Mouse (Mus musculus) myocyte (in vitro differentiated cells): ENCODE measurements at regions not wholly inside any gene's neighbourhood (a gene's known extent, or its start where the extent isn't known, plus 50 kb on each side); places are given as distances from the start of the nearest gene placed in this dataset.

ENCODE experiments used
- H3K27me3 ChIP-seq: one replicate; pipeline ENCODE4 v1.6.1; 2011; ENCODE audit not compliant: control insufficient read depth, insufficient read depth, insufficient read length
- H3K36me3 ChIP-seq: one replicate; pipeline ENCODE4 v1.6.1; 2011; ENCODE audit not compliant: control insufficient read depth, insufficient read depth
- H3K4me2 ChIP-seq: one replicate; pipeline ENCODE4 v1.6.1; 2011; ENCODE audit warnings: low read depth, control low read depth
- H3K4me3 ChIP-seq: one replicate; pipeline ENCODE4 v1.5.1; 2011; ENCODE audit warnings: mild to moderate bottlenecking, control low read depth, moderate library complexity
- H3K79me2 ChIP-seq: one replicate; pipeline ENCODE4 v1.6.1; 2011; ENCODE audit not compliant: control insufficient read depth, insufficient read depth
- H3ac ChIP-seq: one replicate; pipeline ENCODE4 v1.6.1; 2011; ENCODE audit not compliant: control insufficient read depth, insufficient read length
- CEBPB ChIP-seq: IDR thresholded peaks from 2 replicates; pipeline ENCODE4 v1.6.1; 2011; ENCODE audit warnings: mild to moderate bottlenecking, moderate library complexity; ENCODE audit not compliant: poor library complexity, insufficient read depth, severe bottlenecking
- E2F4 ChIP-seq: IDR thresholded peaks from one replicate; pipeline ENCODE4 v1.6.1; 2011; ENCODE audit warnings: mild to moderate bottlenecking, control low read depth, moderate library complexity; ENCODE audit not compliant: insufficient read depth
- MAX ChIP-seq: IDR thresholded peaks from one replicate; pipeline ENCODE4 v1.6.1; 2011; ENCODE audit warnings: low read depth, mild to moderate bottlenecking, control low read depth
- MYOD1 ChIP-seq, 3 experiments: IDR thresholded peaks; one replicate each; pipeline ENCODE4 v1.6.1; 2011; ENCODE audit warnings: control low read depth in 2 of 3, low read depth in 2 of 3, mild to moderate bottlenecking in 2 of 3, moderate library complexity in 1 of 3; ENCODE audit not compliant: insufficient read length in 2 of 3, control insufficient read depth in 1 of 3
- MYOG ChIP-seq, 3 experiments: IDR thresholded peaks; one replicate each; pipeline ENCODE4 v1.6.1; 2011; ENCODE audit warnings: control low read depth in 2 of 3, low read depth in 2 of 3, mild to moderate bottlenecking in 2 of 3; ENCODE audit not compliant: insufficient read length in 2 of 3, control insufficient read depth in 1 of 3, insufficient read depth in 1 of 3
- POLR2A ChIP-seq: IDR thresholded peaks from one replicate; pipeline ENCODE4 v1.6.1; 2011; ENCODE audit warnings: low read depth, mild to moderate bottlenecking, control low read depth, moderate library complexity; ENCODE audit not compliant: insufficient read length
- POLR2AphosphoS2 ChIP-seq: IDR thresholded peaks from one replicate; pipeline ENCODE4 v1.6.1; 2011; ENCODE audit warnings: low read depth, control low read depth; ENCODE audit not compliant: insufficient read length
- REST ChIP-seq: IDR thresholded peaks from one replicate; pipeline ENCODE4 v1.6.1; 2011; ENCODE audit warnings: mild to moderate bottlenecking, control low read depth, moderate library complexity; ENCODE audit not compliant: insufficient read depth, insufficient read length
- SRF ChIP-seq: IDR thresholded peaks from one replicate; pipeline ENCODE4 v1.6.1; 2011; ENCODE audit warnings: low read depth; ENCODE audit not compliant: control insufficient read depth, insufficient read length
- TCF12 ChIP-seq: IDR thresholded peaks from one replicate; pipeline ENCODE4 v1.6.1; 2011; ENCODE audit warnings: mild to moderate bottlenecking, control low read depth; ENCODE audit not compliant: poor library complexity, insufficient read depth, severe bottlenecking
- TCF3 ChIP-seq: IDR thresholded peaks from one replicate; pipeline ENCODE4 v1.6.1; 2011; ENCODE audit warnings: low read depth, control low read depth; ENCODE audit not compliant: insufficient read length
- USF1 ChIP-seq: IDR thresholded peaks from one replicate; pipeline ENCODE4 v1.6.1; 2011; ENCODE audit warnings: low read depth, mild to moderate bottlenecking, control low read depth, moderate library complexity

DNA sequence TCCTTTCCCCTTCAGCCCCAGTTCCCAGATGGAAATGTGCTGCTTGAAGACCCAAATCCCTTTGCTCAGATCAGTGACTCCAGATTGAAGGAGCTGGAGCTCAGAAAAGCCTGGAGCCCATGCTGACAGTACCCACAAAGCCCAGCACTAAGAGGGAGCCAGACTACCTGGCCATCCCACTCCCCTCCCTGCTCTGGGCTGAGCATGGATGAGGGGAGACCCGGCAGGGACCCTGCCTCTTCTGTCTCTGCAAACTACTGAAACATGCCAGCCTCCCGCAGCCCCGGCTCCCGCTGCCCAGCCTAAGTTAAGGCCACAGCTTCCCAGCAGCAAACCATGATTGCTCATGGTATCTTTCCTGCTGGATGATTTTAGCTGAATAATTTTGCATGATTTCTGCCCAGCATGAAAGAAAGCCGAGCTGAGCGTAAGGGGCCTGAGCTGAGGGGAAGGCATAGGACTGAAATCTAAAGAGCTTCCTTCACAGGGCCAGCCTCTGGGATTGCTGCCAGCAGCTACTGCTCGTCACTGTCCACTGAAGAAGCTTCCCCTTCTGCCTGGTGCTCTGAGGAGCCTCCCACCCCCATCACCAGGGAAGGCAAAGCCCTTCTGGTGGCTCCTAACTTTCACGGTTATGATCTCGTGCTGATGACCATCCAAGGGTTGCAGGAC lies 178.4 kb downstream of the Tmem132e start:
- Histone ChIP-seq H3K79me2 (no peaks in the 10 kb centered on the region), H3K4me3 (no peak overlapping the region), H3K4me2 (no peak overlapping the region), H3K36me3 (no peaks in the 10 kb centered on the region), H3ac (no peak overlapping the region), H3K27me3 (no peaks in the 10 kb centered on the region)
- TF ChIP-seq CEBPB (no peak), MAX (no peak), TCF3 (no peak), REST (no peak), USF1 (no peak), TCF12 (no peak)

DNA sequence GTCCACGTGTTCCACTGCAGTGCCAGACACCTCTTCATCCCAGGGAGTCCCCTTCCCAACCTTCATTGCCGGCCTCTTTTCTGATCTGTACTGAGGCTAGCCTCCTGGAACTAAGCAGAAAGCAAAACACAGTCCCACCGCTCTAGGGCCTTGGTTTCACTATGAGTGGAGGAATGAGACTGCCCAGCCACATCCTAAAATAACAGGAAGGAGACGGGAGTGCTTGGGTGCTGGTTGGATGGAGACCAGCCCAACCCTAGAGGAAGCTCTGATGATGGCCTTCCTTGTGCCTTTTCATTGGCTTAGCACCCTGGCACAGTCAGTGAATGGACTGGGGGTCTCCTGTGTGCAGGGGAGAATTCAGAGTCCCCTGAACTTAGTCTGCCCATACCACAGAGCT lies 177.4 kb downstream of the Tmem132e start:
- H3K4me3 ChIP-seq = no peak overlapping the region
- H3K79me2 ChIP-seq = no peaks in the 10 kb centered on the region
- TF ChIP-seq TCF3 (no peak), USF1 (no peak), MYOD1 (IDR thresholded peaks at IDR 0.05; ENCODE audit: control insufficient read depth in 1 of 3, insufficient read length in 2 of 3, low read depth in 2 of 3) (no peak), MAX (no peak)
- no peaks in the 10 kb centered on the region for H3K36me3 ChIP-seq
- no peak overlapping the region for H3ac ChIP-seq
- no peak overlapping the region for H3K4me2 ChIP-seq
- no peaks in the 10 kb centered on the region for H3K27me3 ChIP-seq

DNA sequence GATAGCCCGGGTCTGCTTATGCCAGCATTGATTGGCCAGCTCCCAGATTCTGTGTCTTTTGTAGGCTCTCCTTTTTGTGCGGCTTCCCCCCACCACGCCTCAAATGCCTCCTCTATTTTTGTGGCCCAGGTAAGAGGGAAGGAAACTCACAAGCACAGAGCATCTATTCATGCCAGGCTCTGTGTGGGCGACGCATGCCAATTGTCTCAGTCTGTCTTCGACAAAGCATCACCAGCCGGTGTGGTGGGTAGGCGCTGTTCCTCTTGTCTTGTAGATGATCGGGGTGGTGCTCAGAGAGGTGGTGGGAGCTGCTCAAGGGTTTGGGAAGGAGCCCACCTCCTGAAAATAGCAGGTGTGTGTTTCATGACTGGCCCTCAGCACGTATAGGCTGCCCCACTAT lies 175.5 kb downstream of the Tmem132e start:
- no peaks in the 10 kb centered on the region for H3K27me3 ChIP-seq
- no peak overlapping the region for H3K4me2 ChIP-seq
- no peaks in the 10 kb centered on the region for H3K79me2 ChIP-seq
- no peak overlapping the region for H3K4me3 ChIP-seq
- TF ChIP-seq MYOG (IDR thresholded peaks at IDR 0.05; ENCODE audit: control insufficient read depth in 1 of 3, insufficient read depth in 1 of 3, insufficient read length in 2 of 3, low read depth in 2 of 3) (no peak), USF1 (no peak), TCF3 (no peak), POLR2AphosphoS2 (no peak), POLR2A (no peak), MAX (no peak), TCF12 (no peak), REST (no peak), SRF (no peak), CEBPB (no peak), MYOD1 (IDR thresholded peaks at IDR 0.05; ENCODE audit: control insufficient read depth in 1 of 3, insufficient read length in 2 of 3, low read depth in 2 of 3) (no peak), E2F4 (no peak)
- no peaks in the 10 kb centered on the region for H3K36me3 ChIP-seq
- no peak overlapping the region for H3ac ChIP-seq

DNA sequence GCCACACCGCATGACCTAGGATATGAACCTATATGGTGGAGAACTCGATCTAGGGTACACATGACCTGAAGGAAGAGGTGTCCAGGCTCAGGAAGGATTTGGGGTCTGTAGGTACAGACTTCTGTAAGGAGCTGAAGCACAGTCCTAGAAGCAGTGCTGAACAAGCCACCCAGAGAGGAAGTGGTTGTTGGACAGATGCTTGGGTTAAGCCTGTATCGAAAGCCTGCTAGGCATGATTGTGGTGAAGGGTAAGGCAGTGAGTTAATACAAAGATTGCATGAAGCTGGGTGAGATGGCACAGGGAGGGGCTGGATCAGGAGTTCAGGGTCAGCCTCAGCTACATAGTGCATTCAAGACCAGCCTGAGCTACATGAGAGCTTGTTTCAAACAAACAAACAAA lies 153.3 kb downstream of the Tmem132e start:
- Histone ChIP-seq H3K27me3 (no peaks in the 10 kb centered on the region), H3K36me3 (no peaks in the 10 kb centered on the region), H3K79me2 (no peaks in the 10 kb centered on the region), H3ac (no peak overlapping the region), H3K4me3 (no peak overlapping the region), H3K4me2 (no peak overlapping the region)
- TF ChIP-seq E2F4 (no peak), MYOD1 (IDR thresholded peaks at IDR 0.05; ENCODE audit: control insufficient read depth in 1 of 3, insufficient read length in 2 of 3, low read depth in 2 of 3) (no peak), POLR2AphosphoS2 (no peak), REST (no peak), TCF3 (no peak), USF1 (no peak), SRF (no peak), POLR2A (no peak), CEBPB (no peak), MAX (no peak), MYOG (IDR thresholded peaks at IDR 0.05; ENCODE audit: control insufficient read depth in 1 of 3, insufficient read depth in 1 of 3, insufficient read length in 2 of 3, low read depth in 2 of 3) (no peak), TCF12 (no peak)

DNA sequence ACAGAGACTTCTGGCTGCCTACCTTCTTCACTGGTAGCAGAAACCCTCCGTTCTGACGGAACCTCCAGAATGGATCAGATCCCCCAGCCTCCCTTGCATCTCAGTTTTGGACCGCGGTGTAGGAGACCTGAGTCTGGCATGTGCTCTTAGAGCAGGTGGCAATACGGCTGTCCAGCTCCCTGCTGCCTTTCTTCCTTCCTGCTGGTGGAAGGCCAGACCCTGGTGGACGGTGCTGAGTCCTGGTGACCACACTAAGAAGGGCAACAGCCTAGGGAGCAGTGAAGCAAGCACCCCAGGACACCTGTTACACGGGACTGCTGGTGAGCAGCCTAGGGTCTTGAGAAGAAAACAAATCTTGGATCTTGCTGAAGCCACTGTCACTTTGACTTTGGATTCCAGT lies 152.7 kb downstream of the Tmem132e start:
- Histone ChIP-seq H3K4me3 (no peak overlapping the region), H3K27me3 (no peaks in the 10 kb centered on the region), H3ac (no peak overlapping the region), H3K4me2 (no peak overlapping the region), H3K79me2 (no peaks in the 10 kb centered on the region), H3K36me3 (no peaks in the 10 kb centered on the region)
- no peak for TF ChIP-seq REST
- TF ChIP-seq USF1 = no peak
- TF ChIP-seq TCF12 = no peak
- no peak for TF ChIP-seq CEBPB
- no peak for TF ChIP-seq POLR2AphosphoS2
- no peak for TF ChIP-seq E2F4
- no peak for TF ChIP-seq MAX
- no peak for TF ChIP-seq TCF3
- no peak for TF ChIP-seq MYOD1 (IDR thresholded peaks at IDR 0.05; ENCODE audit: control insufficient read depth in 1 of 3, insufficient read length in 2 of 3, low read depth in 2 of 3)
- no peak for TF ChIP-seq SRF
- no peak for TF ChIP-seq MYOG (IDR thresholded peaks at IDR 0.05; ENCODE audit: control insufficient read depth in 1 of 3, insufficient read depth in 1 of 3, insufficient read length in 2 of 3, low read depth in 2 of 3)
- TF ChIP-seq POLR2A = no peak
